Mouse (Mus musculus) hindbrain, postnatal 0 days (tissue): Measurements from ENCODE around the gene Lifr. TPM values are rescaled to one million over a fixed set of nuclear protein-coding genes. Genes with fewer than 3 reads are reported as not detected.

Experiments used
- ATAC-seq: fragments of 200-750 bp; cut with Nextera tagmentation; 2 replicates; pipeline ENCODE4 v1.8.0; 2017; ENCODE audit warnings: mild to moderate bottlenecking, moderate TSS enrichment, moderate library complexity
- DNase-seq: peaks from one replicate; pipeline ENCODE4 v3.0.0-alpha.2; 2015; ENCODE audit warnings: low spot score
- H3K27ac ChIP-seq: fragments of 300-500 bp; sonication (generic); 2 replicates; pipeline ENCODE4 v1.5.1; 2014; ENCODE audit warnings: mild to moderate bottlenecking
- H3K27me3 ChIP-seq: fragments of 300-500 bp; sonication (generic); 2 replicates; pipeline ENCODE4 v1.6.1; 2014; ENCODE audit warnings: low read length, mixed read lengths; ENCODE audit not compliant: insufficient read depth
- H3K36me3 ChIP-seq: fragments of 300-500 bp; sonication (generic); 2 replicates; pipeline ENCODE4 v1.6.1; 2014; ENCODE audit warnings: low read length, mixed read lengths; ENCODE audit not compliant: insufficient read depth
- H3K4me1 ChIP-seq: fragments of 300-500 bp; sonication (generic); 2 replicates; pipeline ENCODE4 v1.6.1; 2014; ENCODE audit warnings: antibody characterized with exemption, low read length, mixed read lengths; ENCODE audit not compliant: insufficient read depth
- H3K4me2 ChIP-seq: fragments of 300-500 bp; sonication (generic); 2 replicates; pipeline ENCODE4 v1.6.1; 2014; ENCODE audit warnings: low read depth, mild to moderate bottlenecking, low read length, moderate library complexity, mixed read lengths
- H3K4me3 ChIP-seq: fragments of 300-500 bp; sonication (generic); 2 replicates; pipeline ENCODE4 v1.5.1; 2014; ENCODE audit warnings: low read length
- H3K9ac ChIP-seq: fragments of 300-500 bp; sonication (generic); replicated peaks from 2 replicates; pipeline ENCODE4 v1.6.1; 2014; ENCODE audit warnings: mild to moderate bottlenecking, low read length, moderate library complexity, mixed read lengths
- H3K9me3 ChIP-seq: fragments of 300-500 bp; sonication (generic); 2 replicates; pipeline ENCODE4 v1.6.1; 2016; ENCODE audit warnings: low read length, mixed read lengths
- CTCF ChIP-seq: IDR thresholded peaks from 2 replicates; pipeline ENCODE4 v1.5.1; 2016; ENCODE audit warnings: antibody characterized with exemption, control low read depth, low read depth
- WGBS: fragments of 180-500 bp; shearing (Covaris S2); extraction: QIAGEN DNeasy Blood & Tissue Kit; methylation state at CpG from one replicate; pipeline ENCODE4 v1.1.7; 2014; 5-methylcytosine and 5-hydroxymethylcytosine counted together
- polyA plus RNA-seq: library from polyadenylated mRNA; unstranded; fragments of >200 nt; fragmentation: Nextera tagmentation; extraction: Ambion mirVana; gene quantifications from 2 replicates; pipeline ENCODE4 v1.2.1, GENCODE M21; 2015
- total RNA-seq: library from RNA; depleted of rRNA; stranded (reverse); fragments of >200 nt; gene quantifications from 2 replicates; pipeline ENCODE4 v1.2.3, GENCODE M21; 2014

Gene Lifr
- total and polyA plus RNA-seq, 2 experiments from 2014 or later: 19.6 to 38.4 TPM

DNA sequence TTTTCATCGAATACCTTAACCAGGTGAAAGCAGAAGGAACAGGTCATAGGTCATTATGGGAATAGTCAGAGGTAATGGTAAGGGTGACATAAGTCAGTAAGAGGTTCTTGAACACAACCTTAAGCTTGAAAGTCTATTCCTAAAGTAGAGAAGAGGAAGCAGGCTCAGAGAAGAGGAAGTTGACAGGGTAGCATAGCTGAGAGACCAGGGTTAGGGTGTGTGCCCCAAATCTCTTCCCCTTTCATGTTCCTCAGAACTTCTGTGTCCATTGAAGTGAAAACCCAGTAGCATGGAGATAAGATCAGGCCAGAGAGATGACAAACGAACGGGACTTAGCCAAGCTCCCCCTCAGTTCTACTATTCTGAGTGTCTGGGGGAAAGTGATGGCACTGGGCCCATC is 23.5 kb downstream of the Lifr start:
- Histone ChIP-seq H3K4me2 (no peak overlapping the region), H3K9me3 (no peaks in the 10 kb centered on the region), H3K27me3 (no peaks in the 10 kb centered on the region), H3K27ac (no peak overlapping the region), H3K36me3 (no peaks in the 10 kb centered on the region), H3K9ac (no peak overlapping the region), H3K4me3 (no peak overlapping the region), H3K4me1 (no peaks in the 10 kb centered on the region)
- DNase-seq (no peak), ATAC-seq (no peak)
- WGBS: 83% methylated on average over 3 of the region's 3 CpGs
- no peak for TF ChIP-seq CTCF

DNA sequence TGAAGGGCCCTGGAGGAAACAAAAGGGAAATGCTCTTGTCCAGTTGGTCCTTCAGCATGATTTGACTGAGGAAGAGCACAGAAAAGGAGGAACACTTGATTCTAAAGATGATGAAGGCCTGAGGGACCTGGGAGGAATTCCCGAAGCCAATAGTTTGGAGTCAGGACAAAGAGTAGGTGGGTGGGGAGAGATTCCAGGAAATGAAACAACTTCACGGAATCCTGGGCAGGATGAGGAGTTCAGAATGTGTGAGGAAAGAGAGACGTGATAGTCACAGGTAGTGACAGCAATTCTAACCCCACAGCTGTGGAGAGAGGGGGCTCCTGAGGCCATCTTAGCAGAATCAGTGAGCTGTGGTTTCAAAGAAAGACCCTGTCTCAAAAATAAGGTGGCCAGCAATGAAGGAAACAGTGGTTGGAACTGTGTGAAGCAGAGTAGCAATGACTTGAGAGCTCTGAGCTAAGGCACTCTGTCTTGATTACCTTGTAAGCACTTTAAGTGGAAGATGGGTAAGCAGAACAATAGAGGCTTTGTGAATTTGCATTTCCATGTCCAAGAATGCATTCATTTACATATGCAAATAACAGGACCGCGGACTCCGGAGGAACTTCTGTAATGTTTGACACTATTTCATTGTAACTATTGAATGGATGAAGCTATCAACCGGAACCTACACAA is 25.1 kb downstream of the Lifr start:
- DNase-seq (no peak), ATAC-seq (no peak)
- no peaks in the 10 kb centered on the region for H3K4me1 ChIP-seq
- no peaks in the 10 kb centered on the region for H3K36me3 ChIP-seq
- H3K4me3 ChIP-seq: no peak overlapping the region
- H3K9ac ChIP-seq: no peak overlapping the region
- TF ChIP-seq CTCF: no peak
- no peak overlapping the region for H3K27ac ChIP-seq
- H3K4me2 ChIP-seq: no peak overlapping the region
- no peaks in the 10 kb centered on the region for H3K27me3 ChIP-seq
- no peaks in the 10 kb centered on the region for H3K9me3 ChIP-seq
- WGBS: 43% methylated on average over 7 of the region's 7 CpGs

DNA sequence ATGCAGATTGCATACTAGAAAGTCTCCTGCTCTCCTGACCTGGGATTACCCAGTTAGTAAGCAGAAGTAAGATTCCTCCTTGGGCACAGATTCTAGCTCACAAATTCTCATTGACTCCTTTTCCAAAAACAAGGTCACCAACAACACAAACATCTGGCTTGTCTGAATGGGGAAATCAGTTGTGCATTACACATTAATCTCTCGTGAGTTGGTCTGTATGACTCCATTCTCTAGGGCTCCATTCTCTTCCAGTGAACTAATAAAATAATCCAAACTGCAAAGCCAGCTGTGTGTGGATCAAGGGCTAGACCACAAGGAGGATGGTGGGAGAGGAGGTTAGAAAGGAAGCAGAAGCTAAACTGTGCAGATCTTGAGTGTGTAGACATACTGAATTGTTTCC is 25.8 kb downstream of the Lifr start:
- Histone ChIP-seq H3K4me3 (no peak overlapping the region), H3K9ac (no peak overlapping the region), H3K4me1 (no peaks in the 10 kb centered on the region), H3K27me3 (no peaks in the 10 kb centered on the region), H3K4me2 (no peak overlapping the region), H3K9me3 (no peaks in the 10 kb centered on the region), H3K27ac (no peak overlapping the region), H3K36me3 (no peaks in the 10 kb centered on the region)
- WGBS: 47% methylated on average over 1 of the region's 1 CpGs
- DNase-seq (no peak), ATAC-seq (no peak)
- TF ChIP-seq CTCF: no peak

DNA sequence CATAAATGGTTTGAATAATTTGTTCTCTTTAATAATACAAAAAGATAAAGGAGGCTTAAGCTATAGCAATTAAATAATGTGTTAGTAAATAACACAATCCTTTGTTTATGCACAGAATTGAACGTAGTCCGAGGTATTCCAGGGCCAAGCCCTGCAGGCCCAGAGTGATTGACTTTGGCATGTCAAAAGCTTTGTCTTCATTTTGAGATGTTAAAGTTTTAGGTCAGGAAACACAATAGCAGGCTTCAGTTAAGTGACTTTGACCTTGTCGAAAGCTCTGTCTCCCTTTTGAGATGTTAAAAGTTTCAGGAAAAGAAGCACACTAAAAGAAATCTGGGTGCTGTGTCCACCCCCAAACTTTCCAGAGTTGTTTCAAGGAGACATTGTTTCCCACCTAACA is 26.3 kb downstream of the Lifr start:
- H3K9ac ChIP-seq: no peak overlapping the region
- no peak overlapping the region for H3K27ac ChIP-seq
- H3K36me3 ChIP-seq: no peaks in the 10 kb centered on the region
- no peak for ATAC-seq
- H3K27me3 ChIP-seq: no peaks in the 10 kb centered on the region
- TF ChIP-seq CTCF: no peak
- no peaks in the 10 kb centered on the region for H3K4me1 ChIP-seq
- no peak overlapping the region for H3K4me2 ChIP-seq
- no peak overlapping the region for H3K4me3 ChIP-seq
- DNase-seq: no peak
- no peaks in the 10 kb centered on the region for H3K9me3 ChIP-seq
- WGBS: 54% methylated on average over 3 of the region's 3 CpGs

DNA sequence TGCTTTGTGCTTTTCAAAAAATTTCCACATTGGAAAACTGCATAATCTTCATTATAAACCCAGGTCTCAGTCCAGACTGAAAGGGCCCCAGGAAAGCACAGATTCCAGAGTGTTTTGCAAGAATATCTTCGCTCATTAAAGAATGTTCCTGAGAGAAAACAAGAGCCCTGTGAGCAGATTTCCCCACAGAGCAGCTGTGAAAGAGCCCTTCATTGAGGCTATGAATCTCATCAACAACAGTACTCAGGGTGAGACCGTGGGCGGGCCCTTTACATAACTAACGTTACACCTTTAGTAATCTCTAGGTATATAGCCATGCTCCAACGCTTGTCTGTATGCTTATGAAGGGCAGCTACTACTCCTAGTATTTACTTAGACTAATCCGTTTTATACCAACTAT is 27.5 kb downstream of the Lifr start:
- Histone ChIP-seq H3K9me3 (no peaks in the 10 kb centered on the region), H3K36me3 (no peaks in the 10 kb centered on the region), H3K27ac (no peak overlapping the region), H3K4me1 (no peaks in the 10 kb centered on the region), H3K27me3 (no peaks in the 10 kb centered on the region), H3K4me2 (no peak overlapping the region), H3K4me3 (no peak overlapping the region), H3K9ac (no peak overlapping the region)
- DNase-seq (no peak), ATAC-seq (no peak)
- no peak for TF ChIP-seq CTCF
- 79% methylated on average over 6 of the region's 6 CpGs for WGBS

DNA sequence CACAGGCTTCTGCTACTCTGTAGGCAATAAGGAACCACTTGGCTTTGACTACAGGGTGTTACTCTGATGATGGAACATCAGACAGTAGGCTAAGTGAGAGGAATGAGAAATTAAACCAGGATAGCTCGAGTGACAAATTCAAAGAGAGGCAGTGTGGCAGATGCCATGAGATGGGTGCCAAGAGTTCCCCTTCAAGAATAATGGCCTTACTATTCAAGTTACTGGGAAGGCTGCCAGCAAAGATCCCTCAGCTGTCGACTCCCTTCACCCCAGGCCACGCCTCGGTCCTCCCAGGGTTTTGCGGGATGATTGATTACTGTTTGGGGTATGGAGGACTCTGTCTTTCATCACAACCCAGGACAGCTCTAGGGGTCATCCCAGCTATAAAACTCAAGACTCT is 28.4 kb downstream of the Lifr start:
- no peak overlapping the region for H3K4me3 ChIP-seq
- H3K4me1 ChIP-seq: no peaks in the 10 kb centered on the region
- no peak for TF ChIP-seq CTCF
- H3K27ac ChIP-seq: peak overlapping the region; percentile 33; the same call in 1 of the 2 replicates
- 23% methylated on average over 5 of the region's 5 CpGs for WGBS
- H3K9me3 ChIP-seq: no peaks in the 10 kb centered on the region
- ATAC-seq (peak; percentile 92), DNase-seq (peak; percentile 92)
- no peaks in the 10 kb centered on the region for H3K27me3 ChIP-seq
- no peaks in the 10 kb centered on the region for H3K36me3 ChIP-seq
- no peak overlapping the region for H3K4me2 ChIP-seq
- H3K9ac ChIP-seq: no peak overlapping the region

DNA sequence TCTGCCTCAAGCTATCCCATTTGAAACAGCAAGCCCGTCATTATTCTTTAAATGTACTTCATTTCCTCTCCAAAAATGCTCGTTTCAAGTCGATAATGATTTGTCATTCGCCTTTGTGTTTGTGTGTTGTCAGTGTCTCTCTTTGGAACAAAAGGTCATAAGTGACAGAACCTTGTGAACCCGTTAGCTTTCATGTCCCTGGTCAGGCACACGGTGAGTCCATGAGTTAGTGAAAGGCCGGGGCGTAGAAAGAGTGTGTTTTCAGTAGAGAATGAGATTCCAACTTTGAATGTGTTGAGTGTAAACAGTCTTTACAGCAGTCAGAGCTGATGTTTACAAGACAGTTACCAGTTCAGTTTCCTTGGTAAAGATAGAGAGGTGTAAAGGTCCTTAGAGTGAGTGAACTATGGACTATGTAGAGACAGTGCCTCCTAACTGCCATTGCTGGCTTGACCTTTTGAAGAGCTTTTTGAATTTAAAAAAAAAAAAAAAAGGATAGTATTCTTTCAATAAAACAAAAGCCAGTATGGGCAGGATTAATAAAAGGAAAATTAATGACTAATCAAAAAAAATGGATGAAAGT is 29.6 kb downstream of the Lifr start:
- no peak overlapping the region for H3K4me2 ChIP-seq
- no peak overlapping the region for H3K9ac ChIP-seq
- no peaks in the 10 kb centered on the region for H3K27me3 ChIP-seq
- no peak for ATAC-seq
- H3K9me3 ChIP-seq: no peaks in the 10 kb centered on the region
- no peak for TF ChIP-seq CTCF
- no peak for DNase-seq
- no peak overlapping the region for H3K27ac ChIP-seq
- H3K4me3 ChIP-seq: no peak overlapping the region
- 68% methylated on average over 8 of the region's 8 CpGs for WGBS
- no peaks in the 10 kb centered on the region for H3K36me3 ChIP-seq
- no peaks in the 10 kb centered on the region for H3K4me1 ChIP-seq
